Mouse (Mus musculus) forebrain, embryonic 12.5 days (tissue): ENCODE measurements around the gene Noto. TPM values are rescaled to one million over a fixed set of nuclear protein-coding genes. Genes with fewer than 3 reads are reported as not detected.

Source experiments
- ATAC-seq: fragments of 200-750 bp; cut with Nextera tagmentation; 2 replicates; pipeline ENCODE4 v1.8.0; 2017; ENCODE audit warnings: moderate TSS enrichment; ENCODE audit not compliant: low FRiP score
- H3K27ac ChIP-seq: fragments of 300-500 bp; sonication (generic); 2 replicates; pipeline ENCODE4 v1.5.1; 2016; ENCODE audit warnings: mild to moderate bottlenecking
- H3K27me3 ChIP-seq: fragments of 300-500 bp; sonication (generic); 2 replicates; pipeline ENCODE4 v1.6.1; 2016; ENCODE audit warnings: mild to moderate bottlenecking
- H3K36me3 ChIP-seq: fragments of 300-500 bp; sonication (generic); replicated peaks from 2 replicates; pipeline ENCODE4 v1.6.1; 2016; ENCODE audit warnings: mild to moderate bottlenecking
- H3K4me1 ChIP-seq: fragments of 300-500 bp; sonication (generic); 2 replicates; pipeline ENCODE4 v1.6.1; 2016
- H3K4me2 ChIP-seq: fragments of 300-500 bp; sonication (generic); 2 replicates; pipeline ENCODE4 v1.6.1; 2016; ENCODE audit warnings: mild to moderate bottlenecking, moderate library complexity
- H3K4me3 ChIP-seq: fragments of 300-500 bp; sonication (generic); replicated peaks from 2 replicates; pipeline ENCODE4 v1.5.1; 2016; ENCODE audit warnings: mild to moderate bottlenecking
- H3K9ac ChIP-seq: fragments of 300-500 bp; sonication (generic); 2 replicates; pipeline ENCODE4 v1.6.1; 2016; ENCODE audit warnings: mild to moderate bottlenecking
- H3K9me3 ChIP-seq: fragments of 300-500 bp; sonication (generic); 2 replicates; pipeline ENCODE4 v1.6.1; 2016
- WGBS: fragments of 180-500 bp; shearing (Covaris S2); methylation state at CpG from one replicate; pipeline ENCODE4 v1.1.7; 2016; 5-methylcytosine and 5-hydroxymethylcytosine counted together
- polyA plus RNA-seq: library from polyadenylated mRNA; unstranded; fragments of >200 nt; fragmentation: Nextera tagmentation; extraction: Ambion mirVana; gene quantifications from 2 replicates; pipeline ENCODE4 v1.2.1, GENCODE M21; 2016

Noto gene
- polyA plus RNA-seq, 1 experiment from 2014 or later, result not detected

DNA sequence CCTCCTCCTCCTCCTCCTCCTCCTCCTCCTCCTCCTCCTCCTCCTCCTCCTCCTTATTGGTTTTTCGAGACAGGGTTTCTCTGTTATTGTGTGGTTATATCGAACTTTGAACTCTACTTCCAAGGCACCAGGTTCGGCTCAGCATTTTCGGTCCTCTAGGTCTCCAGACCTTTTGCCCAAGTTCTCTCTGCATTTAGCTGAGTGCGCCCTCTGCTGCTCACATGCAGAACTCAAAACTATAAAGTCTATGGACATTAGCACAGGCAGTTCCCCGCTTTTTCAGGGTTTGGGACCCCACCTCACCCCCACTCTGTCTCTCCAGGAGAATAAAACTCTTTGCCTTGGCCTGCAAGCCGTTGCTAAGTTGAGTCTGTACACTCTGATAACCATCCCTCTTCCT lies 31.9 kb upstream of the Noto start:
- 21% methylated on average over 5 of the region's 7 CpGs for WGBS
- H3K36me3 ChIP-seq, result no peaks in the 10 kb centered on the region
- no peak for ATAC-seq
- no peak overlapping the region for H3K4me3 ChIP-seq
- H3K27me3 ChIP-seq, result 0 out of 2 replicates have a peak, but pooled peaks cover 15% of the 10 kb centered on the region
- no peaks in the 10 kb centered on the region for H3K4me1 ChIP-seq
- H3K9me3 ChIP-seq, result no peaks in the 10 kb centered on the region
- no peak overlapping the region for H3K4me2 ChIP-seq
- no peak overlapping the region for H3K27ac ChIP-seq
- no peak overlapping the region for H3K9ac ChIP-seq

DNA sequence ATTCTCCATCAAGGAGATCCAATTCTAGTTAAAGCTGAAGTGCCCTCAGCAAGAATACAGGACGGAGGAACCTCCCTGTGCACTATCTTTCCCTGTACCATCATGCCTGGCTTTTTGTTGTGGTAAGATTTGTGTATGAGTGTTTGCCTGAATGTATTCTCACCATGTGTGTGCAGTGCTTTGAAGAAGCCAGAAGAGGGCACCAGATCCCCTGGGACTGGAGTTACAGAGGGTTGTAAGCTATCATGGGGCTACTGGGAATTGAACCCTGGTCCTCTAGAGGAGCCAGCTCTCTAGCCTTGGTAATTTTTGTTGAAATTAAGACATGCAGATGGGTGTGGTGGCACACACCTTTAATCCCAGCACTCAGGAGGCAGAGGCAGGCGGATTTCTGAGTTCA lies 28.3 kb upstream of the Noto start:
- H3K27ac ChIP-seq, result no peak overlapping the region
- ATAC-seq, result no peak
- H3K27me3 ChIP-seq, result 0 out of 2 replicates have a peak, but pooled peaks cover 9% of the 10 kb centered on the region
- H3K4me1 ChIP-seq, result no peaks in the 10 kb centered on the region; the same call in 1 of the 2 replicates
- no peak overlapping the region for H3K4me2 ChIP-seq
- H3K36me3 ChIP-seq, result no peaks in the 10 kb centered on the region
- no peak overlapping the region for H3K9ac ChIP-seq
- 86% methylated on average over 2 of the region's 2 CpGs for WGBS
- no peaks in the 10 kb centered on the region for H3K9me3 ChIP-seq
- no peak overlapping the region for H3K4me3 ChIP-seq

DNA sequence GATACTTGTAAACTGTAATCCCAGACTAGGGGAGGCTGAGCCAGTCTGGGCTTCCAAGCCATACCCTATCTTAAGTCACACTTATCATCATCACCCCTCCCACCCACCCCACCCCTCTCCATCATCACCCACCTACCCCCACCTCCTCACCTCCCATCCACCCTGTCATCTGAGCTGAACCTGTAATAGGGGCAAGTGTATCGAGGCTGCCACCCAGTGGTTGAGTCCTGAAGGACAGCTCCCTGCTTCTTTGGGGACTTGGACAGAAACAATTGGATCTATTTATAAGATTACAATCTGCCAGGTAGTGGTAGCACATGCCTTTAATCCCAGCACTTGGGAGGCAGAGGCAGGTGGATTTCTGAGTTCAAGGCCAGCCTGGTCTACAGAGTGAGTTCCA lies 26.5 kb upstream of the Noto start:
- Histone ChIP-seq H3K9ac (no peak overlapping the region), H3K27me3 (0 out of 2 replicates have a peak, but pooled peaks cover 7% of the 10 kb centered on the region), H3K36me3 (no peaks in the 10 kb centered on the region), H3K27ac (no peak overlapping the region), H3K4me2 (no peak overlapping the region), H3K4me1 (no peaks in the 10 kb centered on the region; the same call in 1 of the 2 replicates), H3K9me3 (no peaks in the 10 kb centered on the region), H3K4me3 (no peak overlapping the region)
- no peak for ATAC-seq
- 40% methylated on average over 1 of the region's 1 CpGs for WGBS

DNA sequence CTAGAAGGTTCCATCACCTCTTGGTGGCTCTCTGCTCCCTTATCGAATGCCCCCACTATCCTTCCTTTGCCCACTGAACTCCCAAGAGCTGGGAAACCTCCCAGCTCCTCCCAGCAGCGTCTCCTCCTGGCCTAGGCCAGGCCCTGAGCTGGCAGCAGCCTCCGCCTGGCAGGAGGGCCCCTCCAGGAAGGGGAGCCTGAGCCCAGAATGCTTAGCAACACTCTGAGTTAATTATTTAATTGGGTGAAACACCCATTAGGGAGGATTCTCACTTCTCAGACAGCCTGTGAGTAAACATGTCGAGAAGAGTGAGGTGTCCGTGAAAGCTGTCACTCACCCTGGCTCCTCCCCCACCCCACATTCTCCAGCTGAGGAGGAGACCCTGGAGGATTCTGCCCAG lies 24.0 kb upstream of the Noto start:
- Histone ChIP-seq H3K27ac (peak overlapping the region; percentile 4; the same call in 1 of the 2 replicates), H3K4me2 (no peak overlapping the region), H3K9me3 (no peaks in the 10 kb centered on the region), H3K4me3 (no peak overlapping the region), H3K36me3 (no peaks in the 10 kb centered on the region), H3K4me1 (no peaks in the 10 kb centered on the region; the same call in 1 of the 2 replicates), H3K9ac (no peak overlapping the region), H3K27me3 (peaks cover 4% of the 10 kb centered on the region; the same call in 1 of the 2 replicates)
- peak; percentile 41; the same call in 1 of the 2 replicates for ATAC-seq
- WGBS, result 44% methylated on average over 5 of the region's 5 CpGs

DNA sequence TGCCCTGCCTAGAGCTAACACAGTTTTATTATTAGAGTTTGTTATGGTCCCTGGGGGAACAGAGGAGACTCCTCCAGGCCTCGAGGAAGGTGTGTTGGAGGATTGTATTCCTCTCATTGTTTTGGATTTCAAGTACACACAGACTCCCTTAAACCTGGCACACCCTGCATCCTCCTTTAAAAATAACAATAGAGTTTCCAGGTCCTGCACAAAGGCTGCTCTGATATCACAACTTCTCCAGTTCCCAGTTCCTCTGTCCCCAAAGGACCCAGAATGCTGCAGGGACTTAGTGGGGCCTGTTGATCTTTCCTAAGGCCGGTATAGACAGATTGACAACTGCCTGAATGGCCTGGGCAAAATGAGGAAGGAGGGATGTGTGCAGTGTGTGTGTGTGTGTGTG lies 21.1 kb upstream of the Noto start:
- H3K27ac ChIP-seq, result 0 out of 2 replicates have a peak overlapping the region, but pooled peaks have one; percentile 15
- no peaks in the 10 kb centered on the region; the same call in 1 of the 2 replicates for H3K4me1 ChIP-seq
- H3K9me3 ChIP-seq, result no peaks in the 10 kb centered on the region
- no peak for ATAC-seq
- peaks cover 22% of the 10 kb centered on the region for H3K27me3 ChIP-seq
- no peak overlapping the region for H3K9ac ChIP-seq
- no peak overlapping the region for H3K4me3 ChIP-seq
- WGBS, result 64% methylated on average over 2 of the region's 2 CpGs
- no peak overlapping the region for H3K4me2 ChIP-seq
- H3K36me3 ChIP-seq, result no peaks in the 10 kb centered on the region

DNA sequence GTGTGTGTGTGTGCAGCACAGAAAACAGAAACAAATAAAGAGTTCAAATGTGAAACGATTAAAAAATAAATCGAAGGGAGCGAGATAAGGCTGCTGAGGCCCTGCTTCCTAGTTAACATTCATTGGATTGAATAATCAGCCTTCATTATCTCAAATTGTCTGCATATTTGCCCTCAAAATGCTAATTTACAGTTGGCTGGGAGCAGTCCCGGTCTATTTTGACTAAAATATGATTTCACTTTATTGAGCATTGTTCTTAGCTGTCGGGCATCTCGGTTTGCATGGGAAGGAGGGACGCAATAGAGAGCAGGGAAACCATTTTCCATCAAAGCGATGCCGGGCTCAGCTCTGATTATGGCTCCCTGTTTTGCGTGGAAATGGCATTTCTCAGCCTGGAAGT lies 20.6 kb upstream of the Noto start:
- H3K9me3 ChIP-seq, result no peaks in the 10 kb centered on the region
- no peak overlapping the region for H3K4me3 ChIP-seq

DNA sequence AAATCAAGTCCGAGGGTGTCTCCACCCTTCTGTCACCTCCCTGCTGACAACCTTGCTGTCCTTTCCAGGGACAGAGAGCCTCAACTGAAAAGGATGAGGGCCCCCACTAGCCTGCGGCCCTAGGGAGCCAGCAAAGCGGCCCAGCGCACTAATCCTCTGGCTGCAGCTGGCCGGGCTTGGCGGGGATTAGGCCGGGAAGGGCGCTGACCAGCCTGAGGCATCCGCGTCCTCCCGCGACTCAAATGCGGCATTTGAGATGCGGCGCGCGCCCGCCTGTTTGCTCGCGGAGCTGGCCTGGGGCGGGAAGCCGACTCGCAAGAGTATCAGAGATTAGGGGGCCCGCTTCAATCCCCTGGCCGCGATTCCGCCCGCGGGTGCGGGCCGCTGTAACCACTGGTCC lies 14.7 kb upstream of the Noto start:
- peaks cover 13% of the 10 kb centered on the region for H3K4me1 ChIP-seq
- peak overlapping the region; percentile 28 for H3K4me3 ChIP-seq
- peaks cover 52% of the 10 kb centered on the region for H3K27me3 ChIP-seq
- 0 out of 2 replicates have a peak, but pooled peaks have one; percentile 20 for ATAC-seq
- no peaks in the 10 kb centered on the region for H3K9me3 ChIP-seq
- under 1% methylated on average over 31 of the region's 31 CpGs for WGBS
- no peaks in the 10 kb centered on the region for H3K36me3 ChIP-seq
- peak overlapping the region; percentile 49 for H3K9ac ChIP-seq
- no peak overlapping the region for H3K27ac ChIP-seq
- H3K4me2 ChIP-seq, result peak overlapping the region; percentile 51

More for the DNA sequence above, 20.6 kb upstream of the Noto start:
- Histone ChIP-seq H3K4me1 (no peaks in the 10 kb centered on the region; the same call in 1 of the 2 replicates), H3K27me3 (peaks cover 26% of the 10 kb centered on the region), H3K36me3 (no peaks in the 10 kb centered on the region), H3K9ac (no peak overlapping the region), H3K4me2 (no peak overlapping the region), H3K27ac (0 out of 2 replicates have a peak overlapping the region, but pooled peaks have one; percentile 15)
- 66% methylated on average over 10 of the region's 10 CpGs for WGBS
- ATAC-seq, result no peak

DNA sequence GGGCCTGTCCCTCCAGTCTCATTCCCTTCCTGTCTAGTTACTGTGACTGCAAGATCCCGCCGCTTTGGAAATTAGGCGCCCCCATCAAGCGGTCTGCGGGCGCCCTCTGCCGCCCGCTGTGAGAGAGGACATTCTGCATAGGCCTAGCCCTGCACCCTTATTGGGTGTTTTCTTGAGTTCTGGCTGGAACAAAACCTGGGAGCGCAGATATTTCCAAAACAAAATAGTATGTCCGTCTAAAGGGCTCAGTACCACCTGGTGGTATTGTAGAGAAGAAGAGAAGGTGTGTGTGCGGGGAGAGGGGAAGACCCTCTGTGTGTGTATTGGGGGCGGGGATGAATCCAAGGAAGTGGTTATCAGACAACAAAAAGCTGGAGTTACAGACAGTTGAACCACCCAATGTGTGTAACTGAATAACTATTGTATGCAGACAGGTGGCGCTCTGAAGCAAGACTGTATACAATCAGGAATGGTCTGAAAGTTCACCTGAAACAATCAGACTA lies 12.9 kb upstream of the Noto start:
- ATAC-seq, result peak; percentile 83
- H3K27me3 ChIP-seq, result peaks cover 45% of the 10 kb centered on the region

DNA sequence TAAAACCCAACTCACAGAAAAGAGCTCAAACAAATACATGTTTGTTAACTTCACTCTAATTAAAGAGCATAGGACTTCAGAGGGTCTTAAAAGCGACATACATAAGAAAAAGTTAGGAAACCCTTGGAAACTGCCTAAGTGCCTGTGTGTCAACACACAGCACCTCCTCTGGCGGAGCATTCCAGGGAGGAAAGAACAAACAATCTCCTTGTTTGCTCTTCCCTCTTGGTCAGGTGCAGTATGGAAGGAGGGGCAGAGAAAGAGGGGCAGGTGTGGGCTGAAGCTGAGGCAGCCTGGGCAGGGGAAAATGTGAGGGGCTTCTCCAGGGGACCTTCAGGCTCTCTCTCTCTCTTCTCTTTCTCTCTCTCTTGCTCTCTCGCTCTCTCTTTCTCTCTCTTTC lies 7.9 kb upstream of the Noto start:
- no peak for ATAC-seq
- no peaks in the 10 kb centered on the region for H3K4me1 ChIP-seq
- no peak overlapping the region for H3K27ac ChIP-seq
- H3K36me3 ChIP-seq, result no peaks in the 10 kb centered on the region
- no peaks in the 10 kb centered on the region for H3K9me3 ChIP-seq
- WGBS, result 69% methylated on average over 3 of the region's 3 CpGs
- H3K9ac ChIP-seq, result no peak overlapping the region
- H3K27me3 ChIP-seq, result peaks cover 8% of the 10 kb centered on the region; the same call in 1 of the 2 replicates
- no peak overlapping the region for H3K4me3 ChIP-seq
- H3K4me2 ChIP-seq, result no peak overlapping the region

More for the DNA sequence above, 12.9 kb upstream of the Noto start:
- Histone ChIP-seq H3K4me3 (no peak overlapping the region), H3K27ac (no peak overlapping the region), H3K9ac (no peak overlapping the region), H3K4me1 (peaks cover 13% of the 10 kb centered on the region), H3K9me3 (no peaks in the 10 kb centered on the region), H3K36me3 (no peaks in the 10 kb centered on the region), H3K4me2 (no peak overlapping the region)
- WGBS, result 8% methylated on average over 13 of the region's 13 CpGs

DNA sequence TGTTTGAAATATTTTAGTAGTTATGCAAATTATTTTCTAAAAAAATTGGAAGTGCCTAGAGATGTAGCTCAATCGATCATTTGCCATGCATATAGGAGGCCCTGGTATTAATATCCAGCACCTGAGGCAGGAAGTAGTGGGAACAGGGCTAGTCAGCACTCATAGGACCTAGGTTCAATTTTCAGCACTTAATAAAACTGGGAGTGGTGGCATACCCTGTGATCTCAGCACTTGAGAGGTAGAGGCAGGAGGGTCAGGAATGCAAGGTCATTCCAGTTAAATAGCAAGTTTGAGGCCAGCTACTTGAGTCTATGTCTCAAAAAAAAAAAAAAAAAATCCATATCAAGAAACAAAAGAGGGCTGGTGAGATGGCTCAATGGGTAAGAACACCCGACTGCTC lies 4.5 kb upstream of the Noto start:
- 97% methylated on average over 2 of the region's 2 CpGs for WGBS
- no peaks in the 10 kb centered on the region for H3K9me3 ChIP-seq

DNA sequence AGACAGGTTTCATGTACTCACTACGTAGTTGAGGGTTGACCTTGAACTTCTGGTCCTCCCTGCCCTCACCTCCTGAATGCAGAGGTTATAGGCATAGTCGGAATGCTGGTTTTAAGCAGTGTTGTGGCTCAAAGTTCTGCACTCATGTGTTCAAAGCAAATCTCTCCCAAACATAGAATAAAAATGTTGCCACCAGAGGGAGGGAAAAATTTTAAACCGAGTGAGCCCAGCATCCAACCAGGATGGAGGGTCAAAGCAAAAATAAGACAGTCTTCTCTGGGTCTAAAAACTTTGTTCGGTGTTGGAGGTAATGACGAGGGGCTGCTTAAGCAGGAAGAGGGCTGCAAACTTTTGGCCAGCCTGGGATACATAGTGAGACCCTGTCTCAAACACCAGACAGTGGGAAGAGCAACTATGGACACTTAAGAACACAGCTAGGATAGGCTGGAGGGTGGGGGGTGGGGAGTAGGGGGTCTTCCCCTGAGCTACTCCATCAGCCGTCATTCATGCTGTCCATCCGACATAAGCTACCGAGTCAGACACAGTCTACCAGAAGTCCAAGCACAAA lies 7.7 kb downstream of the Noto start:
- WGBS, result 53% methylated on average over 8 of the region's 8 CpGs
- ATAC-seq, result peak; percentile 68
- Histone ChIP-seq H3K4me3 (peak overlapping the region; percentile 70), H3K4me1 (peaks cover 15% of the 10 kb centered on the region), H3K27ac (no peak overlapping the region), H3K36me3 (no peaks in the 10 kb centered on the region), H3K4me2 (peak overlapping the region; percentile 89), H3K27me3 (peaks cover 9% of the 10 kb centered on the region; the same call in 1 of the 2 replicates), H3K9me3 (no peaks in the 10 kb centered on the region), H3K9ac (peak overlapping the region; percentile 76)

More for the DNA sequence above, 4.5 kb upstream of the Noto start:
- Histone ChIP-seq H3K27ac (no peak overlapping the region), H3K4me2 (no peak overlapping the region), H3K4me1 (peaks cover 4% of the 10 kb centered on the region; the same call in 1 of the 2 replicates), H3K27me3 (peaks cover 22% of the 10 kb centered on the region), H3K4me3 (no peak overlapping the region), H3K36me3 (no peaks in the 10 kb centered on the region), H3K9ac (no peak overlapping the region)
- no peak for ATAC-seq

DNA sequence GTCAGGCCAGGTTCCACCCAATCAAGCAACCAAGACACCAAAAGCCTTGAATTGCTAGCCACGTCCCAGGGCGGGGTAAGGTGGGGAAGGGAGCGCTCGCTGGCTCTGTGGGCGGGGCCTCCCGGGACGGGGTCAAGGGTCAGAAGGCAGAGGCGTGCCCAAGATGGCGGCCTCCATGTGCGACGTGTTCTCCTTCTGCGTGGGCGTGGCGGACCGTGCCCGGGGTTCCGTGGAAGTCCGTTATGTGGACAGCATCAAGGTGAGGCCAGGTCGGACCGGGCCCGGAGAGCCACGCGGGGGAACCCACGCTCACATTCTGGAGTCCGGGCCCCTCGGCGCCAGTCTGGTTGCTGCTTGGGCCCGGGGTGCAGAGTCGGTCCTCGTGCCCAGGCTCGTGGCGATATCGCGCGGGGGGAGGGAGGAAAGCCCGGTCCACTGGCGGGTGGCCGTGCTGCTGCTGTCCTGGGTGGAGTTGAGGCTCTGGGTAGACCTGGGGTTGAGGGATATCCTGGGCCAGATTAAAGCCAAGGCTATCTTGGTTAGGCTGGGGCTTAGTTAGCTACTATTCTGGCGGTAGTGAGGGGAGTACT lies 8.3 kb downstream of the Noto start, which contains the start of gene Smyd5:
TSS of gene Smyd5 (plus strand) at position 148 of the 590 bp plus-strand sequence.
- ATAC-seq, result peak; percentile 79
- Histone ChIP-seq H3K27ac (no peak within 1 kb of the TSS), H3K36me3 (no peaks in the 10 kb centered on the region), H3K4me2 (peak within 1 kb of the TSS; percentile 89), H3K4me3 (peak within 1 kb of the TSS; percentile 70), H3K4me1 (peaks cover 15% of the 10 kb centered on the region), H3K9ac (peak within 1 kb of the TSS; percentile 76), H3K9me3 (no peaks in the 10 kb centered on the region), H3K27me3 (peaks cover 9% of the 10 kb centered on the region; the same call in 1 of the 2 replicates)
- under 1% methylated on average over 39 of the region's 39 CpGs for WGBS
